Mouse (Mus musculus): ENCODE results near the gene Mss51. TPM values are rescaled to one million over a fixed set of nuclear protein-coding genes. Genes with fewer than 3 reads are reported as not detected.

Mss51 gene
- total and polyA plus RNA-seq, 2 experiments: 0.10 to 0.18 TPM

- no peak for DNase-seq (ENCODE audit: extremely low read depth, low read depth, low spot score)
- no peaks in the 10 kb centered on the region for H3K4me1 ChIP-seq (ENCODE audit: control insufficient read depth, insufficient read depth, low read length)
- no peak overlapping the region for H3K9ac ChIP-seq (ENCODE audit: low read depth, low read length)
- H3K4me3 ChIP-seq (ENCODE audit: insufficient read depth, low read depth, low read length): no peak overlapping the region
- H3K27ac ChIP-seq (replicated peaks; ENCODE audit: insufficient read depth, low read depth, low read length): no peak overlapping the region
- TF ChIP-seq CTCF (IDR thresholded peaks at IDR 0.05; ENCODE audit: low read depth, low read length): no peak
- TF ChIP-seq POLR2A (IDR thresholded peaks at IDR 0.05; ENCODE audit: extremely low read depth, insufficient read depth, low read length): no peak
- no peaks in the 10 kb centered on the region for H3K36me3 ChIP-seq (ENCODE audit: control insufficient read depth, insufficient read depth, low read length)
- 74% methylated on average over 12 of the region's 12 CpGs for WGBS
- H3K27me3 ChIP-seq (ENCODE audit: control insufficient read depth, insufficient read depth, low read length): no peaks in the 10 kb centered on the region
- H3K79me2 ChIP-seq (ENCODE audit: control insufficient read depth, insufficient read depth, low read length): no peaks in the 10 kb centered on the region
Observed at GRCm38 (mm10) chr14:20447209-20447608, 49.5 kb downstream of the Mss51 start.

- no peak overlapping the region for H3K27ac ChIP-seq (replicated peaks; ENCODE audit: insufficient read depth, low read depth, low read length)
- H3K4me3 ChIP-seq (ENCODE audit: insufficient read depth, low read depth, low read length): no peak overlapping the region
- DNase-seq (ENCODE audit: extremely low read depth, low read depth, low spot score): no peak
- WGBS: 72% methylated on average over 17 of the region's 17 CpGs
- no peaks in the 10 kb centered on the region for H3K36me3 ChIP-seq (ENCODE audit: control insufficient read depth, insufficient read depth, low read length)
- H3K4me1 ChIP-seq (ENCODE audit: control insufficient read depth, insufficient read depth, low read length): no peaks in the 10 kb centered on the region
- no peak overlapping the region for H3K9ac ChIP-seq (ENCODE audit: low read depth, low read length)
- no peaks in the 10 kb centered on the region for H3K79me2 ChIP-seq (ENCODE audit: control insufficient read depth, insufficient read depth, low read length)
- no peaks in the 10 kb centered on the region for H3K27me3 ChIP-seq (ENCODE audit: control insufficient read depth, insufficient read depth, low read length)
- no peak for TF ChIP-seq CTCF (IDR thresholded peaks at IDR 0.05; ENCODE audit: low read depth, low read length)
- TF ChIP-seq POLR2A (IDR thresholded peaks at IDR 0.05; ENCODE audit: extremely low read depth, insufficient read depth, low read length): no peak
Observed at GRCm38 (mm10) chr14:20442252-20442651, 54.4 kb downstream of the Mss51 start.

GRCm38 (mm10) chr14:20436976-20437375 is 59.7 kb downstream of the Mss51 start:
- no peak overlapping the region for H3K27ac ChIP-seq (replicated peaks; ENCODE audit: insufficient read depth, low read depth, low read length)
- DNase-seq (ENCODE audit: extremely low read depth, low read depth, low spot score): no peak
- H3K9ac ChIP-seq (ENCODE audit: low read depth, low read length): no peak overlapping the region
- H3K79me2 ChIP-seq (ENCODE audit: control insufficient read depth, insufficient read depth, low read length): no peaks in the 10 kb centered on the region
- no peak overlapping the region for H3K4me3 ChIP-seq (ENCODE audit: insufficient read depth, low read depth, low read length)
- TF ChIP-seq POLR2A (IDR thresholded peaks at IDR 0.05; ENCODE audit: extremely low read depth, insufficient read depth, low read length) (no peak), CTCF (IDR thresholded peaks at IDR 0.05; ENCODE audit: low read depth, low read length) (no peak)
- no peaks in the 10 kb centered on the region for H3K4me1 ChIP-seq (ENCODE audit: control insufficient read depth, insufficient read depth, low read length)
- no peaks in the 10 kb centered on the region for H3K36me3 ChIP-seq (ENCODE audit: control insufficient read depth, insufficient read depth, low read length)
- H3K27me3 ChIP-seq (ENCODE audit: control insufficient read depth, insufficient read depth, low read length): no peaks in the 10 kb centered on the region; the same call in 1 of the 2 replicates
- WGBS: 70% methylated on average over 6 of the region's 6 CpGs

Other genes starting within 250 kb of the Mss51 start
- gene Kcnk16, start 227.7 kb downstream of the Mss51 start, total RNA-seq (2014; rRNA removed): not detected in 2 replicates
- not detected in 2 replicates for gene Kcnk16, start 227.7 kb downstream of the Mss51 start, polyA plus RNA-seq (2012; rRNA removed)
- 10.0 and 10.7 TPM in 2 replicates for gene Nudt13, start 202.2 kb downstream of the Mss51 start, total RNA-seq (2014; rRNA removed)
- gene Nudt13, start 202.2 kb downstream of the Mss51 start, polyA plus RNA-seq (2012; rRNA removed): 10.0 and 13.7 TPM in 2 replicates
- 16.7 and 17.5 TPM in 2 replicates for gene Ecd, start 148.8 kb downstream of the Mss51 start, total RNA-seq (2014; rRNA removed)
- 13.6 and 14.9 TPM in 2 replicates for gene Ecd, start 148.8 kb downstream of the Mss51 start, polyA plus RNA-seq (2012; rRNA removed)
- gene Fam149b, start 148.7 kb downstream of the Mss51 start, total RNA-seq (2014; rRNA removed): 20.8 and 24.8 TPM in 2 replicates
- 14.6 and 17.5 TPM in 2 replicates for gene Fam149b, start 148.7 kb downstream of the Mss51 start, polyA plus RNA-seq (2012; rRNA removed)
- gene Dnajc9, start 108.0 kb downstream of the Mss51 start, total RNA-seq (2014; rRNA removed): 6.6 and 7.9 TPM in 2 replicates
- 4.6 and 5.7 TPM in 2 replicates for gene Dnajc9, start 108.0 kb downstream of the Mss51 start, polyA plus RNA-seq (2012; rRNA removed)
- 24.9 and 29.4 TPM in 2 replicates for gene Mrps16, start 103.3 kb downstream of the Mss51 start, total RNA-seq (2014; rRNA removed)
- 26.7 and 29.2 TPM in 2 replicates for gene Mrps16, start 103.3 kb downstream of the Mss51 start, polyA plus RNA-seq (2012; rRNA removed)
- gene Cfap70, start 44.7 kb downstream of the Mss51 start, total RNA-seq (2014; rRNA removed): under 0.01 TPM in 1 of 2 replicates, not detected in the other
- not detected in 2 replicates for gene Cfap70, start 44.7 kb downstream of the Mss51 start, polyA plus RNA-seq (2012; rRNA removed)
- gene Anxa7, start 16.8 kb downstream of the Mss51 start, total RNA-seq (2014; rRNA removed): 92.6 and 103 TPM in 2 replicates
- gene Anxa7, start 16.8 kb downstream of the Mss51 start, polyA plus RNA-seq (2012; rRNA removed): 42.8 and 59.6 TPM in 2 replicates
- gene Ppp3cb, start 49.7 kb upstream of the Mss51 start, total RNA-seq (2014; rRNA removed): 23.0 and 24.8 TPM in 2 replicates
- gene Ppp3cb, start 49.7 kb upstream of the Mss51 start, polyA plus RNA-seq (2012; rRNA removed): 4.4 and 4.5 TPM in 2 replicates
- 2.9 and 3.0 TPM in 2 replicates for gene Usp54, start 144.2 kb upstream of the Mss51 start, total RNA-seq (2014; rRNA removed)
- 1.0 and 1.3 TPM in 2 replicates for gene Usp54, start 144.2 kb upstream of the Mss51 start, polyA plus RNA-seq (2012; rRNA removed)
- gene Myoz1, start 159.6 kb upstream of the Mss51 start, total RNA-seq (2014; rRNA removed): 0.46 TPM in 1 of 2 replicates, not detected in the other
- gene Myoz1, start 159.6 kb upstream of the Mss51 start, polyA plus RNA-seq (2012; rRNA removed): not detected in 2 replicates
- 0.09 TPM in 1 of 2 replicates, not detected in the other for gene Synpo2l, start 171.5 kb upstream of the Mss51 start, total RNA-seq (2014; rRNA removed)
- 0.10 TPM in 1 of 2 replicates, not detected in the other for gene Synpo2l, start 171.5 kb upstream of the Mss51 start, polyA plus RNA-seq (2012; rRNA removed)
- gene Sec24c, start 177.4 kb upstream of the Mss51 start, total RNA-seq (2014; rRNA removed): 52.7 and 57.8 TPM in 2 replicates
- 127 and 183 TPM in 2 replicates for gene Sec24c, start 177.4 kb upstream of the Mss51 start, polyA plus RNA-seq (2012; rRNA removed)
- 3.3 and 3.7 TPM in 2 replicates for gene Fut11, start 198.1 kb upstream of the Mss51 start, total RNA-seq (2014; rRNA removed)
- 2.5 and 3.8 TPM in 2 replicates for gene Fut11, start 198.1 kb upstream of the Mss51 start, polyA plus RNA-seq (2012; rRNA removed)
- gene Chchd1, start 206.1 kb upstream of the Mss51 start, total RNA-seq (2014; rRNA removed): 92.7 and 112 TPM in 2 replicates
- 23.8 and 31.0 TPM in 2 replicates for gene Chchd1, start 206.1 kb upstream of the Mss51 start, polyA plus RNA-seq (2012; rRNA removed)
- 11.4 and 19.6 TPM in 2 replicates for gene Zswim8, start 210.7 kb upstream of the Mss51 start, total RNA-seq (2014; rRNA removed)
- 58.6 and 95.0 TPM in 2 replicates for gene Zswim8, start 210.7 kb upstream of the Mss51 start, polyA plus RNA-seq (2012; rRNA removed)
- gene Ndst2, start 237.7 kb upstream of the Mss51 start, total RNA-seq (2014; rRNA removed): 10.8 and 13.2 TPM in 2 replicates
- 22.8 and 33.2 TPM in 2 replicates for gene Ndst2, start 237.7 kb upstream of the Mss51 start, polyA plus RNA-seq (2012; rRNA removed)